Mouse (Mus musculus): ENCODE measurements around the gene Adh4.
"Not testable (repeated sequence)": the region's sequence is repeated elsewhere in the genome, so short reads cannot be mapped to it uniquely, and the experiment has no call there.

Gene Adh4

GRCm38 (mm10) chr3:138415121-138415690, at the start of gene Adh4:
Gene Adh4 (plus strand): TSS chr3:138415466.
- DNase-seq (ENCODE audit: low spot score in 2 of 2): no peak

DNA sequence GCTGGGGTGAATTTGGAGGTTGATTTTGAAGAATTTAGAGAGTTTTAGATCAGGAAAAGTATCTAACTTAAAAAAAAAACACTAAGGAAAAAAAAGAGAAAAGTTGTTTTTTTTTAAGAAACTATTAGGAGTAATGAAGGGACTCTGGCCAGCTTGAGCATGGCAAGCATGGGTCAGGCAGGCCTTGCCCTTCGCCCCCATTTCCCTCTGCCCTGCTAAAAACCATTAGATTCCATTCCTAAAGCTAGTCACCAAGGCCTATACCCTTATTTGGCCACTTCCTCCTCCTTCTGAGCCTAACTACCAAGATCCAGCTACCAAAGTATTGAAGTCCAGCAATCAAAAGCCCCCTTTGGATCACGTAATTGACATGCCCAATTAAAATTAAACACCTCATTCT, 49.1 kb upstream of the Adh4 start:
- DNase-seq (ENCODE audit: low spot score in 2 of 2): no peak

GRCm38 (mm10) chr3:138369546-138369945, 45.7 kb upstream of the Adh4 start:
- no peak for DNase-seq (ENCODE audit: low spot score in 2 of 2)

DNA sequence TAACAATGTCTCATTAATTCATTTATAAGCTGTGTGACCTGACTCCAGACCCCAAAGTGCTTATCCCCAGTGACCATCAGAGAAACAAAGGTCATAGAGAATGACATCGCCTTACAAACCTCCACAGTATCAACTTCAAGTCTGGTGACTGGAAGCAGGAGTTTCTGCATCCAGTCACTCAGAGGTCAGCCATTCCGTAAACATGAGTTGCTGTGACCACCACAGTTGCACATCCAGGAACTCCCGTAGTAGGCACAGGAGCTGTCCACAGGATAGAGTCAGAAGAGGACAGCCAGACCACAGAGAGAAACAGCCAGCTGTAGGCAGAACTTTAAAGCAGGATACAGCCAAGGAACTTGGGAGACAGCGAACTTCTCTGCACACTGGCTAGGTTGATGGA, 45.0 kb upstream of the Adh4 start:
- DNase-seq (ENCODE audit: low spot score in 2 of 2): not testable (repeated sequence)

DNA sequence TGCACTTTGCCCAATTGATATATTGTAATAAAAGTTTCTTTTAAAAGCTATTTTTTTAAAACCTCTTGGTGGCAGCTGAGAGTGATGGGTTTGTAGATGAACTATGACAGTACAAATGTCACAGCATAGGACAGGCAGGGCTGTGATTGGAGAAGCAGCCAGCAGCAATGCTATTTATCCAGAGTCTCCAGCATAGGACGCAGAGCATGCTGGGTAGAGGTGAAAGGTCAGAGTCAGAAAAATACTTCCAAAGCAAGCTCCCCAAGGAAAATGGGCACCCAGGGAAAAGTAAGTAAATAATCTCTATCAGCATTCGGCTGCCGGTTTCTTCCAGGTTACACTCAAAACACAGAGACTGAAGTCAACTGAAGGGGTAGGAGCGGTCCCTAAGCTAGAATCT, 41.3 kb upstream of the Adh4 start:
- DNase-seq (ENCODE audit: low spot score in 2 of 2): no peak

- DNase-seq (ENCODE audit: low spot score in 2 of 2): no peak
Observed at GRCm38 (mm10) chr3:138375148-138375547, 40.1 kb upstream of the Adh4 start.

DNA sequence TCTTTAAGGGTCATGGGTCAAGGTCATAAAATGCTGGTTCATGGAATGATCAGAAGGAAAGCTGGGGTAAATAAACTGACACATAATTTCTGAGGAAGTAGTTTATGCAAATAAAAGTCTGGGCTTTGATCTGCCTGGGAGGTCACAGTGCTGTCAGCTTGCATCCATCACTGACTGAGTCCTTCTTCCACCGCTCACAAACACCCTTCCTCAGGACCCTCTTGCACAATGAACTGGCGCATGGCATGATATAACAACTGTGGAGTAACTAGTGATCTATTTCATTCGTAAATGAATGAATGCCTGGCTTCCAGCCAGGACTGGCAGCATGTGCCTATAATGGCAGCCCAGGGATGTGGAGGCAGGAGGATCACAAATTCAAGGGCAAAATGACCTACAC, 34.1 kb upstream of the Adh4 start:
- DNase-seq (ENCODE audit: low spot score in 2 of 2): no peak

- no peak for DNase-seq (ENCODE audit: low spot score in 2 of 2)
Observed at GRCm38 (mm10) chr3:138387155-138387554, 28.1 kb upstream of the Adh4 start.

GRCm38 (mm10) chr3:138404872-138405271, 10.4 kb upstream of the Adh4 start:
- DNase-seq (ENCODE audit: low spot score in 2 of 2): no peak

- DNase-seq (ENCODE audit: low spot score in 2 of 2): no peak
Observed at GRCm38 (mm10) chr3:138405341-138405740, 9.9 kb upstream of the Adh4 start.

DNA sequence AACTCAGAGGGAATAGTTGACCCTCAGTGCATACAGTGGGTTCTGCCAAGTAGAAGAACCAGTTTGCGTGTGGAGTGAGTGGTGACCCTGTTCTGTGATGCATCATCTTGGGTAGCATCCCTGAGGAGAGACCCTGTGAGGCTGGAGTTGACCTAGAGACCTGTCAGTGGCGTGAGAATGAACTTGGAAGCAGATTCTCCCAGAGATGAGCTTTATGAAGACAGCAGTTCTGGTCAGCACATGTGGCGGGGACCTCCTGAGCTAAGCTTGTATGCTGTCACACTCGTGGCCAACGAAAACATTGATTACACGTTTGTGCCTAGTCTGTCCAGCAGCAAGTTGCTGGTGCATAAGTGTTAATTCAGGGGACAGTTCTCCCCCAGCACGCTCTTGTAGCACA, 9.4 kb upstream of the Adh4 start:
- DNase-seq (ENCODE audit: low spot score in 2 of 2): no peak

DNA sequence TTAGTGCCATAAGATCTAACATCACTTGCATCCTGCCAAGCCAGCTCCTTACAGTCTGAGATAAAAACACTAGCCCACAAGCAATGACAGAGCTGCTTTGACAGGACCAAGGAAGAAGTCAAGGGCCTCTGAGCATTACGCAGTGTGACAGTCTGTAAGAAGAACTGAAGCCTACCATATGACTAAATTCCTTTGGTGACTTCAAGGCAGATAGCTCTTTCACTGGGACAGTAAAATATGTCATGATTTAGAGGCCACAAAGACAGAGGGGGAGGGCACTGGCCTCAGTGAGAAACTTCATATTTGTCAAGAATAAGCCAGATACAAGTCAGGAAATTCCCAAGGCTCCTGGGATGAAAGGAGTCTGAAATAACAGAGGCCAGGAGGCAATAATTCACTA, 7.3 kb upstream of the Adh4 start:
- DNase-seq (ENCODE audit: low spot score in 2 of 2): no peak

GRCm38 (mm10) chr3:138409585-138409984, 5.7 kb upstream of the Adh4 start:
- no peak for DNase-seq (ENCODE audit: low spot score in 2 of 2)

- no peak for DNase-seq (ENCODE audit: low spot score in 2 of 2)
Observed at GRCm38 (mm10) chr3:138410211-138410610, 5.1 kb upstream of the Adh4 start.

- no peak for DNase-seq (ENCODE audit: low spot score in 2 of 2)
Observed at GRCm38 (mm10) chr3:138419369-138419768, 4.1 kb downstream of the Adh4 start.

DNA sequence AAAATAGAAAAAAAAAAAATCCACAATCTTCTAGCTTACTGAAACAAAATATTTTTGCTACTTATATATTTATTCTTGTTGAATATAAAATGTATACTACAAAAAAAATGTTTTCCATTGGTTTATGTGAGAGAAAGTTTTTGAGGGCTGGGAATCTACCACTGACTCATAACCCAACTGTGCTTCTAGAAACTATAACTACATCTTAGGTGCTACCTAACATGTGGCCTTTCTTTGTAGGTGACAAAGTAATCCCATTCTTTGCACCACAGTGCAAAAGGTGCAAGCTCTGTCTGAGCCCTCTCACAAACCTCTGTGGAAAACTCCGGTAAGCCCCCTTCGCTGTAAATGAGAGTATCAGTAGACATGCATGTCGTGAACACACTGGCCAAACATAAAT, 5.1 kb downstream of the Adh4 start:
- DNase-seq (ENCODE audit: low spot score in 2 of 2): no peak

DNA sequence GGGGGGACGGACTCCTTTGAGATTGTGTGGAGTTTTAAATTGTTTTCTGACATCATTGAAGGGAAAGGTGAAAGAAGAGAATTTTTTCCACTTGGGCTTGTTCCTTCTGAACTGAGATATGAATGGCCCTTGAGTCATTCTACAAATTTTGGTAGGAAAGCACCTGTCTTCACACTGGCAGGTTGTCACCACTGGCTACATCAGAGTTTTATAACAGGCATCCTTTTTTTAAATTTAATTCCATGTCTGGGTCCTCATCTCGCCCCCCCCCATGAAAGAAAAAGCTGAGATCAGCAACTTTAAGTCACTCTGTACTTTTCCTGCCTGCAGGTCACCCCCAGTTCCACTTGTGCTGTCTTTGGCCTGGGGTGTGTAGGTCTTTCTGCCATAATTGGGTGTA, 8.4 kb downstream of the Adh4 start:
- DNase-seq (ENCODE audit: low spot score in 2 of 2): no peak

DNA sequence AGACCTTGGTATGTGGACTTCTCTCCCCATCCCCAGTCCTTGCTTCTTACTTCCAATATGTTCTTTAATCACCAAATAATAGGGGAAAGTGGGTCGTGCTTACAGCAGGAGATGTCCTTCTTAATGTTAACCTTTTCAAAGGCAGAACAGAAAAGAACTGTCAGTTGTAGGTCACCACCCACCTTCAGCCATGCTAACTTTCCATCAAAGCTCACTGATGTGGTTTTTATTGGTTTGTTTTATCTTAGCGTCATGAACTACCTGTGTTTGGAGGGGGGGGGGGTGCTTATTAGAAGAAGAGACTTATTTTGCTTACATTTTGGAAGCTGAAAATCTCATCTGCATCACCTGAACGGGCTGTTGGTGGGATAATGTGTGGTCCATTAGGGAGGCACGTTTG, 9.0 kb downstream of the Adh4 start:
- DNase-seq (ENCODE audit: low spot score in 2 of 2): no peak

- no peak for DNase-seq (ENCODE audit: low spot score in 2 of 2)
Observed at GRCm38 (mm10) chr3:138430360-138430976, 15.2 kb downstream of the Adh4 start.

DNA sequence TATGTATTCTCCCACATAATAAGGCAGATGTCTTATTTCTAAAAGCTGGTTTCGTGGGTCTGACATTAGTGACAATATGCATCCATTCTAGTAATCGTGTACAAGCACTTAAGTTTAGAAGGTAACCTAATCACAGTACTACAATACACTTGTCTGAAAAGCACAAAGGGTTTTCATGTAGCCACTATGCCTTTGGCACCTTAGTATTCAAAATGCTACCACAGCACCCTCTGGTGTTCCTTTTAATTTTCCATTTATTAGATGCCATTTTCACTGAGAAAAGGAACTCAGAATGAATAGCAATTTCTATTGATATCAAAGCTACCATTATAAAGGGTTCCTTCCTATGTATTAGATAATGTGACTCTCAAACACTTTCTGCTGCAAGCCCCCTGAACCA, 16.6 kb downstream of the Adh4 start:
- DNase-seq (ENCODE audit: low spot score in 2 of 2): no peak

DNA sequence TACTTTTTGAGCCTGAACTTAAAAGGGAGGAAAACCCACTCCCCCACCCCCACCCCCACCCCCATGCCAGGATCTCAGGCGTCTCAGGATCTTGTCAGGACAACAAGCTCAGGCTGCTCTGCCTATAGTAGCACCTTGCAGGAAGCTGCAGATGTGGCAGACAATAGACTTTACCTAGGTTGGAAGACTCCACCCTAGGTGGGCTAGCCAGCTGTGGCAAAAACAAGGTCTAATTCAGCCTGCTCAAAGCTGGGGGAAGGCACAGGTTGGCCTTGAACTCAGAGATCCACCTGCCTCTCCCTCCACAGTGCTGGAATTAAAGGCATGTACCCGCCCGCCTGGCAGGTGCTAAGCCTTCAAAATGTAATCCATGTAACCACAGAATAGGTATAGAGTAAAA, 23.4 kb downstream of the Adh4 start:
- no peak for DNase-seq (ENCODE audit: low spot score in 2 of 2)

DNA sequence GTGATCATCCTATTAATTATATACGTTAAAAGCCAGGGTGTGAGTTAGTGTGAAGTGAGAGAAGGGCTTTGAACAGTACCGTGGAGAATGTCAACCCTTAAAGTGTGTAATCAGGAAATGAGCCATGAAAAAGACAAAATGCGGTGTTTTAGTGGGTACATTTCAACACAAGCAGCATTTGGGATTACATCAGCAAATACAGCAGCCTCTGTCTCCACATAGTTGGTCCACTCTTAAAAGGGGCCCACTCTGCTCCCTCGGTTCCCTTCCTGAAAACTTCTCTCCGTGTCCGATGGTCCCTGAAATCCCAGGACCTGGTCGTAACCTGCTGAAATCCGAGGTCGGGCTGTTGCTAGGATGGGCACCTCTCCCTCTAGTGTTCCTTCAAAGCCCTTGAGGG, 26.9 kb downstream of the Adh4 start:
- no peak for DNase-seq (ENCODE audit: low spot score in 2 of 2)

GRCm38 (mm10) chr3:138442612-138443464, 27.6 kb downstream of the Adh4 start, which contains the start of gene Adh5:
Gene Adh5 (plus strand): TSS chr3:138443093.
- DNase-seq (ENCODE audit: low spot score in 2 of 2): peak; percentile 90 to 91

Measured in natural killer cell, adult 2 months (primary cell).